Mouse (Mus musculus) MN1 (cell line): Measurements from ENCODE around the gene Ccl25.
"Not testable (repeated sequence)": the region's sequence is repeated elsewhere in the genome, so short reads cannot be mapped to it uniquely, and the experiment has no call there.

Source experiments
- DNase-seq: peaks from one replicate; pipeline ENCODE4 v3.0.0-alpha.2; 2016; ENCODE audit warnings: low spot score

Gene Ccl25

GRCm38 (mm10) chr8:4340207-4340606 lies 15.2 kb downstream of the Ccl25 start:
- DNase-seq = no peak

GRCm38 (mm10) chr8:4347661-4348060 lies 22.7 kb downstream of the Ccl25 start:
- DNase-seq = no peak

- DNase-seq = no peak
These were observed 23.3 kb downstream of the Ccl25 start for GRCm38 (mm10) chr8:4348275-4348674.

GRCm38 (mm10) chr8:4349335-4349734 lies 24.3 kb downstream of the Ccl25 start:
- DNase-seq = no peak

- DNase-seq = no peak
These were observed 25.6 kb downstream of the Ccl25 start for GRCm38 (mm10) chr8:4350618-4351017.

GRCm38 (mm10) chr8:4352562-4352961 lies 27.6 kb downstream of the Ccl25 start:
- DNase-seq = not testable (repeated sequence)

- no peak for DNase-seq
These were observed 28.7 kb downstream of the Ccl25 start for GRCm38 (mm10) chr8:4353741-4354140.

GRCm38 (mm10) chr8:4354516-4354915 lies 29.5 kb downstream of the Ccl25 start:
- DNase-seq = no peak

GRCm38 (mm10) chr8:4355455-4355854 lies 30.4 kb downstream of the Ccl25 start:
- no peak for DNase-seq

GRCm38 (mm10) chr8:4359362-4359761 lies 34.4 kb downstream of the Ccl25 start:
- DNase-seq = no peak

GRCm38 (mm10) chr8:4360922-4361321 lies 35.9 kb downstream of the Ccl25 start:
- no peak for DNase-seq

GRCm38 (mm10) chr8:4366189-4366588 lies 41.2 kb downstream of the Ccl25 start:
- DNase-seq = no peak

- DNase-seq = no peak
These were observed 42.8 kb downstream of the Ccl25 start for GRCm38 (mm10) chr8:4367808-4368207.

GRCm38 (mm10) chr8:4368470-4368869 lies 43.5 kb downstream of the Ccl25 start:
- no peak for DNase-seq

GRCm38 (mm10) chr8:4370078-4370477 lies 45.1 kb downstream of the Ccl25 start:
- DNase-seq = peak; percentile 50

GRCm38 (mm10) chr8:4372657-4373056 lies 47.6 kb downstream of the Ccl25 start:
- DNase-seq = peak; percentile 48

GRCm38 (mm10) chr8:4401442-4401841 lies 76.4 kb downstream of the Ccl25 start:
- DNase-seq = no peak

- DNase-seq = no peak
These were observed 79.2 kb downstream of the Ccl25 start for GRCm38 (mm10) chr8:4403960-4404879.

GRCm38 (mm10) chr8:4404880-4405261 lies 79.9 kb downstream of the Ccl25 start:
- no peak for DNase-seq

- DNase-seq = not testable (repeated sequence)
These were observed 83.4 kb downstream of the Ccl25 start for GRCm38 (mm10) chr8:4408425-4408824.
